Mouse (Mus musculus): ENCODE data around the gene Fermt2.

Gene Fermt2

GRCm38 (mm10) chr14:45430066-45430842 lies 99.7 kb downstream of the Fermt2 start:
- DNase-seq, result no peak

- peak; percentile 25 for DNase-seq
Observed at GRCm38 (mm10) chr14:45423220-45423619, 106.7 kb downstream of the Fermt2 start.

- DNase-seq, result peak; percentile 21
Observed at GRCm38 (mm10) chr14:45422371-45422770, 107.5 kb downstream of the Fermt2 start.

- DNase-seq, result no peak
Observed at GRCm38 (mm10) chr14:45419323-45419722, 110.6 kb downstream of the Fermt2 start.

GRCm38 (mm10) chr14:45418553-45418952 lies 111.4 kb downstream of the Fermt2 start:
- no peak for DNase-seq

GRCm38 (mm10) chr14:45416265-45416664 lies 113.7 kb downstream of the Fermt2 start:
- DNase-seq, result no peak
